Mouse (Mus musculus) layer of hippocampus, postnatal 10 days (tissue): ENCODE results near the gene Wdr34. TPM values are rescaled to one million over a fixed set of nuclear protein-coding genes. Genes with fewer than 3 reads are reported as not detected.

Experiments used
- DNase-seq, 2 experiments: peaks; one replicate each; pipeline ENCODE4 v3.0.0; 2021; ENCODE audit warnings: low spot score in 2 of 2
- long read RNA-seq: library from polyadenylated mRNA; stranded (forward); transcript quantifications from one replicate; pipeline ENCODE4 v2.0.0, GENCODE M21; 2023
- total RNA-seq, 2 experiments: library from RNA; stranded (reverse); gene quantifications; 2 replicates each; pipeline ENCODE4 v1.2.3; 2021

Gene Wdr34
- total RNA-seq: 10 to 100 TPM; 42.2 to 46.3 TPM
- long read RNA-seq, transcript Wdr34-201 (9 exons, 1,814 nt): major isoform, 58 of 82 reads
- long read RNA-seq, partial matches to known transcripts: 13 of 82 reads
- long read RNA-seq, other reads (novel, unspliced or antisense): 11 of 82 reads

DNA sequence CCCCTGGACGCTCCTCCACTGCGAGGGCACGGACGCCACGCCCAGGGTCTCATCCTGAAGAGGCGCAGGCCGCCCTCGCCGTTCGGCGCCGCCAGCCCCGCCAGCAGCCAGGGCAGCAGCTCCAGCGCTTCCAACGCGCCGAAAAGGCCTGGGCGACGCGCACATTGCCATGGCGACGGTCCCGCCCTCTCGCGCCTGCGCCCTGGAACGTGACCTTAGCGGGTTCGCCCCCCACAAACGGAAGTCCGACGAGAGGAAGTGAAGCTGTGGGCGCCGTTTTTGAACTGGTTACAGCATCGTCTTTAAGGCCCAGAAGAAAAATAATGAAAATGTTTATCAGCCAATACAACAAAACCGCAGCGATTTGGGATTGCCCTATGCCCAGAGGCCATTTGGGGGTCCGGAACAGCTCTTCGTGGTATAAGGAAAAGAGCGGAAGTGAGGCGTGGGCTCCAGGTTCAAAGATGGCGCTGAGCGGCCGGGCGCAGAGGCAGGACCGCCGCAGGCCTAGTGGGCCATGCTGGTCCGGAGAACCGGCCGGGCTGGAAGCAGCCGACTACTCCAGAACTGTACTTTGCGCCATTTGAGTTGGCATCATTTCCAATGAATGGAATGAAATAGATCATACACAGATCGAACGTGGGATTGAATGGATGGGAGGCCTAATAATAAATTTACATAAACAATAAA, at the start of gene Wdr34:
Gene Wdr34 (minus strand): TSS at position 183 of the 690 bp plus-strand sequence.
- peak; percentile 99 for DNase-seq

DNA sequence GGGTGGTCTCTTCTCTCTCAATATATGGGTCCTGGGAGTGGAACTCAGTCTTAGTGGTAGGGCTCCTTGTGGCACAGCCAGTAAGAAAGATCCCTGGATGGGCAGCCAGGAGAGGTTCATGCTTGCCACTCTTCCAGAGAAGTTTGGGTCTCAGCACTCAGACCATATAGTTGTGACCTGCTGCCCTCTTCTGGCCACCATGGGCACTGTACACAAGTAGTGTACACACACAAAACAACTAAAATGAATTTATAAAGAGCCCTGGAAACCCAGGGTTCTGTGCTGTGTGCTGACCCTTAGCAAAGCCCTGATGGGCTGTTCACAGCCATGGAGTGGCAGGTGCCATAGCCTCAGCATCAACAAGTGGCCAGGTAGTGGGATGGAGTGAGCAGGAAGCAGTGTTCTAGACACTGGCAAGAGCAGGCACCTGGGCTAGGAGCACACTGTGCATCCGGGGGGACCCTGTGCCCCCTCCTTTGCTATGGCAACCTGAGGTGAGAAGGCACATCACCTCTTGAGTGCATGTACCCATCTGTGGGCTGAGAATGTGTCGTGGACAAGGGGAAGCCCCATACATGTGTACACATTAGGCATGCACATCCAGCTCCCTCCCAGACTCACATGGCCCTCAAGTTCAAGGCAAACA, 47.3 kb upstream of the Wdr34 start:
- DNase-seq: peak; percentile 38 to 61

GRCm38 (mm10) chr2:30094208-30094588, 45.5 kb upstream of the Wdr34 start:
- DNase-seq: peak in 1 of 2 experiments; percentile 40

DNA sequence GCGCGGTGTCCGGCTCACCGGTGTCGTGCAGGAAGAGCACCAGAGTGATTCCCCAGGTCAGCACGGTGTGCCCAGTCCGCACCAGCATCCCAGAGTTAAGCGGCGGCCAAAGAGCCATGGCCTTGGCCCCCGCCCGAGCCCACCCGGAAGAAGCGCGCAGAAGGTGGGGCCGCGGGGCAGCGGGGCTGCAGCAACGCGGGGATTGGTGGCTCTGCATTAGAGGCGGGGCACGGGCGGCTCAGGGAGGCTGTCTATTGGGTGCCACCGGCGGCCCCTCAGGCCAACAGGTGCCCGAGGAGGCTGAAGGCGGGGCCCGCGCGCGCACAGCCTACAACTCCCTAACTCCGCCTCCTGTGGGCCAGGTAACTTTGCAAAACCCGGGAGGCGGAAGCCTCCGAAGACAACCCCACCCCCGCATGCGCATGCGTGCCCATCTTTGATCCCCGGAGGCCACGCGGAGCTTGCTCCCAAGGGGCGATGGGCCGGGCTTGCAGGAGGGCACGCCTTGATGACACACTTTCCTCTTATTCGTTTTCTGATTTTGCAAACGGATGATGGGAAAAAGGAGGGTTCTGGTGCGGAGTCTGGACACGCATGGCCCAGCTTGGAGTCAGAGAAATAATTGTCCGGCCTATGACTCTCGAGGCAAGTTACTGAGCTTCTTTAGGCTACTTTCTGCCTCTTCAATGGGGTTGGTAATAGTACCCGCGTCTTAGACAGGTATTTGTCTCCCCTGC, 45.0 kb upstream of the Wdr34 start, which contains the start of gene Zdhhc12:
Gene Zdhhc12 (minus strand): TSS at position 178 of the 737 bp plus-strand sequence.
- peak; percentile 85 to 92 for DNase-seq

DNA sequence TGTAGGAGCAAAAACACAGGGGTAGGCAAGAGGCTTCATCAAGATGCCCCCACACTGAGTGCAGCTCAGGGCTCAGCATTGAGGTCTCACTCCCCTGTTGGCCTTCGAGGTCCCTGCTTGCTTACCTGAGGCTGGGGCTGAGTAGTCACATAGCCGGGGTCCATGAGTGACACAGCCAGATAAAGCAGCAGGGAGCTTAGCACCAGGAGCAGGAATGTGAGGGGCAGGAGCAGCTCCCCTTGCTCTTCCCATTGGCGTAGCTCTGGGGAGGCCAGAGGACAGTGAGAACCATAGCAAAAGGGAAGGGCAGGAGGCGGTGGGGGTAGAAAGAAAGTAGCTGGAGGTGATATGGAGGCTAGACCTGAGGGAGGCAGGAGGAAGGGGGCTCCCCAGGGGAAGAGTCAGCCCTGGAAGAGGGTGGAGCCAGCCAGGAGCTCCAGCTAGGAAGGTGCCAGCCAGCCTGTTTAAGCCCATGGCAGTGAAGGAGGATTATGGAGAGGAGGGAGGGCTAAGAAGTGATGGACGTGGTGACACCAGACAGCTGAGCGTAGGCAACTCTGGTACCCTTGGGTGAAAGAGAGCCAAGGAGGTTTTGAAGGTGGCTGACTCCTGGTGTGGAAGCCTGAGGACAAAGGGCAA, 43.7 kb upstream of the Wdr34 start:
- DNase-seq: no peak

GRCm38 (mm10) chr2:30091521-30091920, 42.8 kb upstream of the Wdr34 start:
- DNase-seq: no peak

DNA sequence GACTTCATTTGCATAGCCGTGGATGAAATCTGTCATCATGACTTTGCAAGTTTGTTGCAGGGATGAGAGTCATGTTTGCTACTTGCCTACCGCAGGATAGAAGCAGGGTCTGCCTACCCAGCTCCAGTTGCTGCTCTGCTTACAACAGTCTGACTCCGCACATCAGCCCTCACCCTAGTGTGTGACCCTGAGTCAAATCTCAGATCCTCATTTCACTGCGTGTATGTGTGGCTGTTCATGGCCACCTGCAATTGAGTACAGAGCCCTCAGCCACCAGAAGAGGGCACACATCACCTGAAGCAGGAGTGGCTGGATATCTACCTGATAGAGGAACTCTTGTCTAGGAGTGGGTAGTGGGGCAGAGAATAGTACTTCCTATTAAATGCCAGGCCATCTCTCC, 38.6 kb upstream of the Wdr34 start:
- no peak for DNase-seq

DNA sequence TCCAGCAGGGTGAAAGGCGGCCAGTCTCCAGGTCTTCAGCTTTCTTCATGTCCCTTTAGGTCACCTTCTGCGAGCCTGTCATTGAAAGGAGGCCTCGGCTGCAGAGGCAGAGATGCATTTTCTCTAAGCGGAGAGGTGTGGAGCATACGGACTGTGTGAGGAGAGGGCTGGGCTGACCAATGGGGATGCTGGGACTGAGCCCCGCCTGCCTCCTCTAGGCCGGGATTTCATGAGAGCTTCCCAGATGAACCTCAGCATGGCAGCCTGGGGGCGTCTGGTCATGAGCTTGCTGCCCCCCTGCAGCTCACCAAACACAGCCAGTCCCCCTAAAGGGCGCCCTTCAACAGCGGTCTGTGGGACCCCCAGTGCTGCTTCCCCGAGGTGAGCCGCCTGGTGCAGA, 36.0 kb upstream of the Wdr34 start:
- no peak for DNase-seq

DNA sequence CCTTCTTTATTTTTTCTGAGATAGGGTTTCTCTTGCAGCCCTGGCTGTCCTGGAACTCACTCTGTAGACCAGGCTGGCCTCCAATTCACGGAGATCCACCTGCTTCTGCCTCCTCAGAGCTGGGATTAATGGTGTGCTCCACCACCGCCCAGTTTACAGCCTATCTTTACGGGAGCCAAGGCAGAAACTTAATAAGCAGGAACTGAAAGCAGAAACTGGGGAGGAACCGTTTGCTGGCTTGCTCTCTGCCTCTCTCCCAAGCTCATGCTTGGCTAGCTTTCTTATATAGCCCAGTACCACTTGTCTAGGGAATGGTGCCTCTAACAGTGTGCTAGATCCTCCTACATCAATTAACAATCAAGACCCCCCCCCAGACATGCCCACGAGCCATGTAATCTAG, 35.4 kb upstream of the Wdr34 start:
- no peak for DNase-seq

- DNase-seq: no peak
Observed at GRCm38 (mm10) chr2:30080181-30080800, 31.6 kb upstream of the Wdr34 start.

- no peak for DNase-seq
Observed at GRCm38 (mm10) chr2:30078760-30079159, 30.1 kb upstream of the Wdr34 start.

GRCm38 (mm10) chr2:30078349-30078712, 29.6 kb upstream of the Wdr34 start:
- DNase-seq: no peak

DNA sequence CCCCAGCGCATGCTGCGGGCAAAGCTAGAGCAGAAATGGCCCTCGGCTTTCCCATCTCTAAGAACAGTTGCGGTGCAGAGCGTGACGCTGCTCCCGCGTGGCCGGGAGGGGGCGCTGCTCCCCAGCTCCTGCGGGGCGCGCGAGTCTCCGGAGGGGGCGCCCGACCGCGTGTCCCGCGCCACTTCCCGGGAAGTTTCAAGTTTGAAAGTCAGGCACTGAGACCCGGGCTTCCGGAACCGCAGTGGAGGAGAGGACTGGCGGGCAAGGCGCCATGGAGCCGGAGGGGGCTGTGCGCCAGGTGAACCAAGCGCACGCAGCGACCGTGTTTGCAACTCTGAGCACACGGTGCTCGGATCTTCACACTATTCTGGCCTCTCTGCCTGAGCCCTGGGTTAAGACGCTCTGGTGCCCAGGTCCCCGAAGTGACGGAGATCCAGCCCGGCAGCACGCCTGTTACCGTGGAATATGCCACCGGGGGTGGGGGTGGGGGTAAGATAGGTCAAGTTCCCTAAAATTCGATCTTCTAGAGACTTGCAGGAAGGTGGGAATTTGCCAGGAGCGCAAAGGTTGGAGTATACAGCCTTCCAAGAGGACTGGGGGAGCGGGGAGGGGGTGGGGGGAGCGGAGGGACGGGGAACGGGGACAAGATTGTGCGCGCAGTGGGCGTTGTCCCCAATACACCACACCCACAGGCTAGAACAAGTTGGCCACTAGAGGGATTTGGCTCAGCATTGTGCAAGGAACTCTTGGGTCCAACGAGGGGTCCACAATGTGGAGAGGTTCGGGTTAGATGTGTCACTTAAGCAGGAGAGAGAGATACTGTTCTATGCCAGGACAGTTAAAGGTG, 29.0 kb upstream of the Wdr34 start, which contains the start of gene Pkn3:
Gene Pkn3 (plus strand): TSS at position 183 of the 847 bp plus-strand sequence.
- peak; percentile 86 to 89 for DNase-seq

DNA sequence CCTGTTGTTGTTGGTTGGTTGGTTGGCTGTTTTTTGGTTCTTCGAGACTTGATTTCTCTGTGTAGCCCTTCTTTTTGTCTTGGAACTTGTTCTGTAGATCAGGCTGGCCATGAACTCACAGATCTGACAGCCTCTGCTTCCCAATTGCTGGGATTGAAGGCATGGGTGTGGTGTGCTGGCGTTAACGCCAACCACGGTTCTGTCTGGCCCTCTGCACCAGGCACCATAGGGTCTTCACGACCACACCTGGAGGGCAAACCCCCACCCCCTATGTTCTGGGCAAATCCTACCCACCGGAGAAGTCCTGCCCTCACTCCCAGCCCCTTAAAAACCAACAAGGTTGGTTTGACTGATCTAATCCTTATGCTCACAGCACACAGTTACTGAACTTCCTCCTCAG, 28.3 kb upstream of the Wdr34 start:
- DNase-seq: no peak

- DNase-seq: no peak
Observed at GRCm38 (mm10) chr2:30076439-30076838, 27.8 kb upstream of the Wdr34 start.

- no peak for DNase-seq
Observed at GRCm38 (mm10) chr2:30075625-30076024, 26.9 kb upstream of the Wdr34 start.

DNA sequence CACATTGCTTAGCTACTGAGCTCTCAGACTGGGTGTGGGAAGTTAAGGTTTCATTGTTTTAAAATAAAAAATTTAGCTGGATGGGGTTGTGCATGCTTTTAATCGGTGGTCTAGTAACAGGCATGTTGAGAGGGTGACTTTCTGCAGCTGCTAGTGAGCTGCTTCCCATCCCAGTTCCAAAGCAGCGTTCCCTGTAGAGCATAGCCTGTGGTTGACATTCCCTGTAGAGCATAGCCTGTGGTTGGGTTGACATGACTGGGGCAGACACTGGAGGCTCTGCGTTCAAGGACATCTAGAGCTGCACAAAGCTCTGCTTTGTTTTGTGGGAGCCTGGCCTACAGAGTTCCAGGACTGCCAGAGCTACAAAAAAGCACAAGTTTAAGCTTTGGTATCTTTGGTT, 24.6 kb upstream of the Wdr34 start:
- DNase-seq: no peak

DNA sequence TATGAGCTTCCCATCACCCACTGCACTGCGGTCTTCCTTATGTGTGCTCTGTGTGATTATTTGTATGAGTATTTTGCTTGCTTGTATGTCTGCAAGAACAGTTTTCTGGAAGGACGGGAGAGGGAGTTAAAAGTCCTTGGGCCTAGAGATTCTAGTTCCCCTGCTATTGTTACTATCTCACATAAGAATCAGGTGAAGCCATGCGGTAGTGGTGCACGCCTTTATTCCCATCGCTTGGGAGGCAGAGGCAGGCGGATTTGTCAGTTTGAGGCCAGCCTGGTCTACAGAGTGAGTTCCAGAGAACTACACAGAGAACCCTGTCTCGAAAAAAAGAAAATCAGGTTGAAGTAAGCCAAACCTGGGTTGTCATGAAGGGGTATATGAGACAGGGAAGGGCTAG, 24.2 kb upstream of the Wdr34 start:
- DNase-seq: no peak

DNA sequence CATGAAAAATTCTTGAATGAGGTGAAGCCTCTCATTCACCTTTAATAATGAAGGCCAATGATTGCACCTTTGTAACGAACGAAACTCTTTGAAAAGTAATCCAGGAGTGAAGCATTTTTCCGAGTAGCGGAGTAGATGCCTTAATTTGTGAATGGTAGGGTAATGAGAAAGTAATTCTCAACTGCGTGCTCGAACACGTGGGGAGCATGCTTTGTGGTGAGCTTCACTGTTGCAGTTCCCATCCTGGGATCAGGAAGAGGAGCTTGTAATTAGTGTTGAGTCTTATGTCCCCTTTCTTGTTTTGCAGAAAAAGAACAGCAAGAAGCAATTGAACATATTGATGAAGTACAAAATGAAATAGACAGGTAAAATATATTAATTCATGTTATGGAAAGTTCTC, 19.3 kb upstream of the Wdr34 start:
- no peak for DNase-seq
